Mouse (Mus musculus): ENCODE results near the gene Rbm3.

DNA sequence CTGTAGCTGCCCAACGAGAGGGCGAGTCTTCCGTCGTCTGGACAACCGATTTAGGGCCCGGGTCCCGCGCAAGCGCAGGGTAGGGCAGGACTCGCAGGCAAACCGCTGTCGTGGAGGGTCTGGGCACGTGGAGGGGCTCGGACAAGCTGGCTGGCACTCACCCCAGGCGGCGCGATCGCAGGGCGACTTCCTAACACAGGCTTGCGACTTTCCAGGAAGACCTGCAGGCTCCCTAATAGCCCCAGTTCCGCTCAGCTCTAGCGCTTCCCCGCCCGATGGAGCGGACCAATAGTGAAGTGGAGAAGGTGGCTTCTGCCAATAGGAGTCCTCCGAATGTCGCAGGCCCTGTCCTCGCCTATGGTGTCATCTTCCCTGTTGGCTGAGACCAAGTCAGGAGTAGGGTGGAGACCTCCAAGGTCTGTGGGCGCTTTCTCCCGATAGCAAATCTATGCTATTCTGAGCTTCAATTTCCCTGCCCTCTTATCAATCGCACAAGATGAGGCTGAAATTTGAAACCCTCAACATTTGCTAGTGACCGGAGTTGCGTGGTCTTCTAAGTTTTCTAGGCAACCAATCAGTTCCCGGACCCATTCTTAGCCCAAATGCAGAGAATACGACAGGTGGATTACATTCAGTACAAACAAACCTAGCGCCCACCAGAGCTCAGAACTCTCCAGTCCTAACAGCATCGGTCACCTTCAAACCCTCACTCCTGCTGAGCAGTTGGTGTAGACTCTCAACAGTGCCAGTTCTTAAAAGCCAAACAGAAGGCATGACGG is 47.1 kb upstream of the Rbm3 start:
- TF ChIP-seq POLR2A (IDR thresholded peaks at IDR 0.05; ENCODE audit: extremely low read depth, insufficient read depth, low read length) (peak; percentile 90), CTCF (IDR thresholded peaks at IDR 0.05; ENCODE audit: low read depth, low read length) (no peak)

Data from liver, adult 2 months (tissue).